Mouse (Mus musculus) layer of hippocampus, adult 18-20 months (tissue): Measurements from ENCODE around the gene Map3k1. TPM values are rescaled to one million over a fixed set of nuclear protein-coding genes. Genes with fewer than 3 reads are reported as not detected.
A peak's percentile ranks its signal among the peaks of the same experiment; 100 is the strongest.

ENCODE experiments used
- DNase-seq, 2 experiments: peaks; one replicate each; pipeline ENCODE4 v3.0.0; 2022; ENCODE audit warnings: low spot score in 2 of 2
- total RNA-seq, 2 experiments: library from RNA; stranded (reverse); gene quantifications; 2 replicates each; pipeline ENCODE4 v1.2.3; 2021

Map3k1 gene
- total RNA-seq, 2 experiments from 2014 or later: 9.4 to 10.1 TPM

GRCm38 (mm10) chr13:111792130-111792974 is 16.4 kb downstream of the Map3k1 start:
- no peak for DNase-seq

- DNase-seq: no peak
These were observed 17.2 kb downstream of the Map3k1 start for GRCm38 (mm10) chr13:111791596-111791995.

GRCm38 (mm10) chr13:111789420-111790065 is 19.2 kb downstream of the Map3k1 start:
- no peak for DNase-seq

- DNase-seq: no peak
These were observed 19.9 kb downstream of the Map3k1 start for GRCm38 (mm10) chr13:111788882-111789281.

- peak; percentile 65 to 85 for DNase-seq
These were observed 20.8 kb downstream of the Map3k1 start for GRCm38 (mm10) chr13:111787857-111788619.

- no peak for DNase-seq
These were observed 22.2 kb downstream of the Map3k1 start for GRCm38 (mm10) chr13:111786584-111786983.

- no peak for DNase-seq
These were observed 25.3 kb downstream of the Map3k1 start for GRCm38 (mm10) chr13:111783451-111783850.

- no peak for DNase-seq
These were observed 29.3 kb downstream of the Map3k1 start for GRCm38 (mm10) chr13:111779471-111779870.

GRCm38 (mm10) chr13:111778606-111779005 is 30.2 kb downstream of the Map3k1 start:
- DNase-seq: no peak

- no peak for DNase-seq
These were observed 30.9 kb downstream of the Map3k1 start for GRCm38 (mm10) chr13:111777865-111778264.

- DNase-seq: no peak
These were observed 31.6 kb downstream of the Map3k1 start for GRCm38 (mm10) chr13:111777179-111777578.

- DNase-seq: no peak
These were observed 36.7 kb downstream of the Map3k1 start for GRCm38 (mm10) chr13:111772075-111772474.

GRCm38 (mm10) chr13:111771232-111771631 is 37.6 kb downstream of the Map3k1 start:
- peak; percentile 45 to 72 for DNase-seq

- DNase-seq: no peak
These were observed 38.0 kb downstream of the Map3k1 start for GRCm38 (mm10) chr13:111770776-111771175.

- no peak for DNase-seq
These were observed 46.3 kb downstream of the Map3k1 start for GRCm38 (mm10) chr13:111762526-111762925.

- DNase-seq: no peak
These were observed 51.8 kb downstream of the Map3k1 start for GRCm38 (mm10) chr13:111756986-111757385.

GRCm38 (mm10) chr13:111755937-111756336 is 52.9 kb downstream of the Map3k1 start:
- no peak for DNase-seq

- no peak for DNase-seq
These were observed 53.4 kb downstream of the Map3k1 start for GRCm38 (mm10) chr13:111755377-111755776.

GRCm38 (mm10) chr13:111753321-111753720 is 55.5 kb downstream of the Map3k1 start:
- DNase-seq: no peak

GRCm38 (mm10) chr13:111748301-111749062 is 60.3 kb downstream of the Map3k1 start:
- no peak for DNase-seq

GRCm38 (mm10) chr13:111746831-111747230 is 62.0 kb downstream of the Map3k1 start:
- no peak for DNase-seq
